Mouse (Mus musculus) kidney, embryonic 15.5 days (tissue): ENCODE measurements around the gene Morc3. TPM values are rescaled to one million over a fixed set of nuclear protein-coding genes. Genes with fewer than 3 reads are reported as not detected.
A peak's percentile ranks its signal among the peaks of the same experiment; 100 is the strongest.

Source experiments
- ATAC-seq: fragments of 200-750 bp; cut with Nextera tagmentation; replicated peaks from 2 replicates; pipeline ENCODE4 v1.8.0; 2017; ENCODE audit warnings: moderate TSS enrichment; ENCODE audit not compliant: low FRiP score
- H3K27ac ChIP-seq: fragments of 300-500 bp; sonication (generic); 2 replicates; pipeline ENCODE4 v1.5.1; 2015; ENCODE audit warnings: mild to moderate bottlenecking, inconsistent platforms
- H3K27me3 ChIP-seq: fragments of 300-500 bp; sonication (generic); 2 replicates; pipeline ENCODE4 v1.6.1; 2015; ENCODE audit warnings: inconsistent platforms
- H3K36me3 ChIP-seq: fragments of 300-500 bp; sonication (generic); 2 replicates; pipeline ENCODE4 v1.6.1; 2015; ENCODE audit warnings: inconsistent platforms
- H3K4me1 ChIP-seq: fragments of 300-500 bp; sonication (generic); 2 replicates; pipeline ENCODE4 v1.6.1; 2015; ENCODE audit warnings: inconsistent platforms
- H3K4me2 ChIP-seq: fragments of 300-500 bp; sonication (generic); 2 replicates; pipeline ENCODE4 v1.6.1; 2015; ENCODE audit warnings: moderate library complexity, mild to moderate bottlenecking, inconsistent platforms
- H3K4me3 ChIP-seq: fragments of 300-500 bp; sonication (generic); replicated peaks from 2 replicates; pipeline ENCODE4 v1.5.1; 2015; ENCODE audit warnings: mild to moderate bottlenecking, inconsistent platforms
- H3K9ac ChIP-seq: fragments of 300-500 bp; sonication (generic); 2 replicates; pipeline ENCODE4 v1.6.1; 2015; ENCODE audit warnings: mild to moderate bottlenecking, inconsistent platforms
- H3K9me3 ChIP-seq: fragments of 300-500 bp; sonication (generic); replicated peaks from 2 replicates; pipeline ENCODE4 v1.6.1; 2016; ENCODE audit warnings: inconsistent platforms
- WGBS: fragments of 180-500 bp; shearing (Covaris S2); methylation state at CpG from one replicate; pipeline ENCODE4 v1.1.7; 2015; ENCODE audit warnings: mixed read lengths; 5-methylcytosine and 5-hydroxymethylcytosine counted together
- polyA plus RNA-seq: library from polyadenylated mRNA; unstranded; fragments of >200 nt; fragmentation: Nextera tagmentation; extraction: Ambion mirVana; gene quantifications from 2 replicates; pipeline ENCODE4 v1.2.1, GENCODE M21; 2015

The Morc3 gene
- polyA plus RNA-seq, 1 experiment from 2014 or later = 33.1 TPM

DNA sequence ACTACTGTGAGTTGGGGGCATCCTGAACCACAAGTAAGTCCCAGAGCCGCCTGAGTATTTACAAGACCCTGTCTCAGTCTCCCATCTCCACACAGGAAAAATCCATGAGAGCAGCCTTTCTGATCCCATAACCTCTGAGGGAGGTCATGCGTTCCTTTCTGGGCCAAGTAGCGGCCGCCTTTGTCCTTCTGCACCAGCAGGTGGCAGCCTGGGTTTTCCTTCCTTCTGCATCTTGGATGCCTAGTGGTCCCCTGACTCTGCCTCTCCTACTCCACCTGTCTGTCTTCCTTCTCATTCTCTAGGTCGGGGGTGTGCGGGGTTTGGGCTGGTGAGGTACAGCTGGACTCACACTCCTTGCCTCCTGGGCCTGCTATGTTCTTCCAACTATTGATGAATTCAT, 71.1 kb downstream of the Morc3 start:
- no peak overlapping the region for H3K4me2 ChIP-seq
- H3K9ac ChIP-seq = no peak overlapping the region
- peaks cover 16% of the 10 kb centered on the region for H3K4me1 ChIP-seq
- H3K27me3 ChIP-seq = no peaks in the 10 kb centered on the region
- H3K36me3 ChIP-seq = peaks cover 65% of the 10 kb centered on the region
- 82% methylated on average over 6 of the region's 6 CpGs for WGBS
- no peak overlapping the region for H3K27ac ChIP-seq
- H3K4me3 ChIP-seq = no peak overlapping the region
- ATAC-seq = no peak
- H3K9me3 ChIP-seq = no peaks in the 10 kb centered on the region

DNA sequence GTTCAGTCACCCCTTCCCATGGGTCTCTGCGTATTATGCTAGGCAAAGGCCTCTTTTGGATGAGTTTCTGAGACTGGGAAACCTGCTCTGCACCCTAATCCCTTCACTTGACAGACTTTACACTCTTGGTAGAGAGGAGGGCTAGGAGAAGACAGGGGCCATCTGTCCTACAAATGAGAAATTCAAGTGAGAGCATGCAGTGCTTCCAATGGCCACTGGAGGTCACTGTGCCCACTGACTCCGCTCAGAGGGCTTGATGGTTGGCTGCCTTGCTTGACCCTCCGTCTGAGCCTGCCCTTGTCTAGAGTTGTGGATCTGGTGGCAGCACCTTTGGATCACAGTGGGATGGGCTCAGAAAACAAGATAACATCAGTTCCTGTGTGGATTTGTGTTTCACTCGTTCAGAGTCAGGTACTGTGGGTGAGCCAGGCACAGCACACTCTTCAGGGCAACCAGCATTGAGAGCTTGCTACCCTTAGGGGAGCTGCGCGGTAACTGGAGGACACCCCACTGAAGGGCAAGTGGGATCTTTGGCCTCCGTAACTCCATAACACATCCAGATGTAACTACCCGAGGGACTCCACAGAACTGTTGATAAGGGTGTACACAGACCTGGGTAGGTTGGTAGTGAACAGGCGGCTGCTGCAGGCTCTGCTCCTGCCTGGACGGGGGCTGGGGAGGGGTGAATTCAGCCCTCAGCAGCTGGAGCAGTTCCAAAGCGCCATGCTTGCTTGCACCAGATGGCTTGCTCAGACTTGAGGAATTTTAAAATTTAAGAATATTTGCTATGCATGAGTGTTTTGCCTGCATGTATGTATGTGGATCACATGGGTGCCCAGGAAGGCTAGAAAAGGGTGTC, 74.5 kb downstream of the Morc3 start:
- H3K4me2 ChIP-seq = no peak overlapping the region
- peak; percentile 68 for ATAC-seq

DNA sequence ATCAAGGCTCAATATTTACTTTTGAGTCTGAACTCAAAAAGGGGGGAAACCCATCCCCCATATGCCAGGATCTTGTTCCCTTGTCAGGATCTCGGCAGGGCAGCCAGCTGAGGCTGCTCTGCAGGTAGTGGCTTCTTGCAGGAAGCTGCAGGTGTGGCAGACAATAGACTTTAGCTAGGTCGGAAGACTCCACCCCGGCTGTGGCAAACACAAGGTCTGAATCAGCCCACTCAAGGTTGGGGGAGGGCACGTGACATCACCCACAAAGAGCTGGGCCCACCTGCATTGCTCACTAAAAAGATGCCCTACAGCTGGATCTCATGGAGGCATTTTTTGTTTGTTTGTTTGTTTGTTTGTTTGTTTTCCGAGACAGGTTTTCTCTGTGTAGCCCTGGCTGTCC, 75.8 kb downstream of the Morc3 start:
- Histone ChIP-seq H3K9me3 (no peaks in the 10 kb centered on the region), H3K27ac (peak overlapping the region; percentile 62), H3K4me1 (peaks cover 31% of the 10 kb centered on the region), H3K27me3 (no peaks in the 10 kb centered on the region), H3K4me2 (no peak overlapping the region), H3K36me3 (peaks cover 31% of the 10 kb centered on the region), H3K4me3 (no peak overlapping the region), H3K9ac (no peak overlapping the region)
- 75% methylated on average over 5 of the region's 5 CpGs for WGBS
- no peak for ATAC-seq

More for the DNA sequence above, 74.5 kb downstream of the Morc3 start:
- Histone ChIP-seq H3K27ac (peak overlapping the region; percentile 62), H3K4me1 (peaks cover 19% of the 10 kb centered on the region), H3K36me3 (peaks cover 45% of the 10 kb centered on the region), H3K9ac (no peak overlapping the region), H3K4me3 (no peak overlapping the region), H3K27me3 (no peaks in the 10 kb centered on the region), H3K9me3 (no peaks in the 10 kb centered on the region)
- 63% methylated on average over 11 of the region's 11 CpGs for WGBS

- H3K9ac ChIP-seq = no peak overlapping the region
- H3K36me3 ChIP-seq = peaks cover 27% of the 10 kb centered on the region
- 89% methylated on average over 8 of the region's 8 CpGs for WGBS
- no peak overlapping the region for H3K4me2 ChIP-seq
- H3K4me3 ChIP-seq = no peak overlapping the region
- H3K4me1 ChIP-seq = peaks cover 33% of the 10 kb centered on the region
- no peaks in the 10 kb centered on the region for H3K27me3 ChIP-seq
- ATAC-seq = no peak
- H3K27ac ChIP-seq = no peak overlapping the region
- H3K9me3 ChIP-seq = no peaks in the 10 kb centered on the region
These were observed 76.3 kb downstream of the Morc3 start for GRCm38 (mm10) chr16:93908196-93908595.

DNA sequence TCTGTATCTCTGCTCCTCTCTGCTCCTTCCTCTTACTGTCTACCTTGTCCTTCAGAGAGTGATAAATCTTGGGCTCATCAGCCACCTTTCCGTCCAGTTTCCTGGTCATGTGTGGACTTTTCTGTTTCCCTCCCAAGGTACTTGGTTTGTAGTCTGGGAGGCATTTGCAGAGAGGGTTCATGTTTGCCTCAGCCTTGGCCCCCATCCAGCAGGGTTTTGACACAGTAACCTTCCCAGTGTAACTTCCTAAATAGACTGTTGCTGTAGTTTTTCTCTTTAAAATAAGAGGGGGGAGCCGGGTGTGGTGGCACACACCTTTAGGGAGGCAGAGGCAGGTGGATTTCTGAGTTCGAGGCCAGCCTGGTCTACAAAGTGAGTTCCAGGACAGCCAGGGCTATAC, 78.0 kb downstream of the Morc3 start:
- WGBS = 84% methylated on average over 3 of the region's 3 CpGs

GRCm38 (mm10) chr16:93910735-93911665, 79.1 kb downstream of the Morc3 start:
- no peak for ATAC-seq
- no peak overlapping the region for H3K9ac ChIP-seq
- no peaks in the 10 kb centered on the region for H3K27me3 ChIP-seq
- H3K4me3 ChIP-seq = no peak overlapping the region
- peaks cover 39% of the 10 kb centered on the region for H3K4me1 ChIP-seq
- no peaks in the 10 kb centered on the region for H3K9me3 ChIP-seq
- peak overlapping the region; percentile 81; the same call in 1 of the 2 replicates for H3K27ac ChIP-seq
- H3K36me3 ChIP-seq = peaks cover under 1% of the 10 kb centered on the region
- H3K4me2 ChIP-seq = no peak overlapping the region
- 74% methylated on average over 28 of the region's 28 CpGs for WGBS

More for the DNA sequence above, 78.0 kb downstream of the Morc3 start:
- no peak overlapping the region for H3K4me2 ChIP-seq
- no peaks in the 10 kb centered on the region for H3K9me3 ChIP-seq
- H3K27me3 ChIP-seq = no peaks in the 10 kb centered on the region
- peaks cover 41% of the 10 kb centered on the region for H3K4me1 ChIP-seq
- no peak overlapping the region for H3K4me3 ChIP-seq
- H3K27ac ChIP-seq = no peak overlapping the region
- peaks cover 10% of the 10 kb centered on the region for H3K36me3 ChIP-seq
- no peak overlapping the region for H3K9ac ChIP-seq
- ATAC-seq = no peak

DNA sequence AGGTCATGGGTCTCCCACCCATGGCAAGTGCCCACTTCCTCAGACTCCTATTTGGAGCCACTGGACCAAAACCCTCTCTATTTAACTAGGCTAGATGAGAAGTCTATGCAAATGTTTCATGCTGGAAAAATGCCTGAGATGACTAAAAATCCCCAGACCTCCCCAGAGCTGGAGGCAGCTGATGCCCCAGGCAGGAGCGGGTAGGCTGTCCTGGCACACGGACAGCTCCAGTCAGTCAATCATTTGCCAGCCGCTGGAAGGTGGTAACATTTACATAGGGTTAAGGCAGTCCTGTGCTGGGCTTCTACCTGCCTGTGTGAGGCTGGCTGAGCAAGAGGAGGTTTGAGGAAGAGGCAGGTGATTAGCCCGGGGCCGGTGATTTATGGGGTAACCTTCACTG, 80.2 kb downstream of the Morc3 start:
- ATAC-seq = peak; percentile 94
- Histone ChIP-seq H3K4me1 (peaks cover 31% of the 10 kb centered on the region), H3K27me3 (no peaks in the 10 kb centered on the region), H3K4me2 (0 out of 2 replicates have a peak overlapping the region, but pooled peaks have one; percentile 1), H3K36me3 (no peaks in the 10 kb centered on the region), H3K4me3 (no peak overlapping the region), H3K27ac (peak overlapping the region; percentile 81), H3K9me3 (no peaks in the 10 kb centered on the region), H3K9ac (no peak overlapping the region)
- 28% methylated on average over 5 of the region's 5 CpGs for WGBS

- no peaks in the 10 kb centered on the region for H3K27me3 ChIP-seq
- no peak for ATAC-seq
- no peaks in the 10 kb centered on the region for H3K36me3 ChIP-seq
- H3K9me3 ChIP-seq = no peaks in the 10 kb centered on the region
- 0 out of 2 replicates have a peak overlapping the region, but pooled peaks have one; percentile 1 for H3K4me2 ChIP-seq
- H3K27ac ChIP-seq = peak overlapping the region; percentile 81
- no peak overlapping the region for H3K4me3 ChIP-seq
- WGBS = 54% methylated on average over 3 of the region's 3 CpGs
- H3K9ac ChIP-seq = no peak overlapping the region
- H3K4me1 ChIP-seq = peaks cover 27% of the 10 kb centered on the region
These were observed 80.9 kb downstream of the Morc3 start for GRCm38 (mm10) chr16:93912808-93913207.

GRCm38 (mm10) chr16:93913881-93914576, 82.1 kb downstream of the Morc3 start:
- H3K9ac ChIP-seq = no peak overlapping the region
- H3K4me3 ChIP-seq = no peak overlapping the region
- no peak overlapping the region for H3K27ac ChIP-seq
- H3K36me3 ChIP-seq = no peaks in the 10 kb centered on the region
- H3K27me3 ChIP-seq = no peaks in the 10 kb centered on the region
- H3K9me3 ChIP-seq = no peaks in the 10 kb centered on the region
- no peak for ATAC-seq
- 68% methylated on average over 10 of the region's 10 CpGs for WGBS
- no peak overlapping the region for H3K4me2 ChIP-seq
- H3K4me1 ChIP-seq = peaks cover 38% of the 10 kb centered on the region

DNA sequence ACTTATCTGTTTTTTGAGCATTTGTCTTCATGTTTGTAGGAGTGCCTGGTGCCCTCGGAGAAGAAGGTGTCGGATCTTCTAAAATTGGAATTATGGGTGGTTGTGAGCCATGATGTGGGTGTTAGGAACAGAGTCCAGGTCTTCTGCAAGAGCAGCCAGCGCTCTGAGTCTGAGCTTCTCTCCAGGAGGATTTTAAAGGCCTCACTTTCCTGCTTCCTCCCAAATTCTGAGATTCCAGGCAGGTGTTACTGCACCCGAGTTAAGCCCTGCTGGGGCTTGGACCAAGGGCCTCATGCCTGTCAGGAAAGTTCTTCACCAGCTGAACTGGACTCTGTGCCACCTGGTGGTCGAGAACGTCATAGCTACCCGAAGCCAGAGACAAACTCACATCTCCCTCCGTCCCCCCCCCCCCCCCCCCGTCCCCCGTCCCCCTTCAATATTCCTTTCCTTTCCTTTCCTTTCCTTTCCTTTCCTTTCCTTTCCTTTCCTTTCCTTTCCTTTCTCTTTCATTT, 83.5 kb downstream of the Morc3 start:
- WGBS = 34% methylated on average over 8 of the region's 10 CpGs
- no peaks in the 10 kb centered on the region for H3K9me3 ChIP-seq

More for the DNA sequence above, 83.5 kb downstream of the Morc3 start:
- Histone ChIP-seq H3K27ac (no peak overlapping the region), H3K4me3 (no peak overlapping the region), H3K27me3 (no peaks in the 10 kb centered on the region), H3K36me3 (no peaks in the 10 kb centered on the region), H3K4me1 (peaks cover 48% of the 10 kb centered on the region), H3K9ac (no peak overlapping the region), H3K4me2 (no peak overlapping the region)
- ATAC-seq = no peak
